17 mouse cellular contexts compared by ENCODE assay signal in the genomic region with DNA sequence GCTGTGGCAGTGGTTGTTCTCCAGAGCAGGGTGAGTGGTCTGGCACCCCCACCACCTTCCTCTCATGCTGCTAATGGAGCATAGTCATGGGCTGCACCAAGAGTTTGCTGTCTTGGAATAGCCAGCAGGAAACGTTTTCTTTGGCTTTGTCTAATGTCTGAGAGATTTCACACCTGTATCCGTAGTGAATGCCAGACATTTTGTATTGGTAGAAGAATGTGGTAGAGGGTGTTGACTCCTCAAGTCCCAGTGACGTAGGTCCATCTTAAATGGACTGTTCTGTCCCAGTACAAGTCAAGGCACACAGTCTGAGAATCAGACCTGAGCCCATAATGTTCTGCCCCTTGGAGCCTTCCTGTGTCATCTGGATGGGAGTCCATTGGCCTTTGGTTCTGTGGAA.
"Had no signal": no experiment of that assay in that cellular context is flagged by ENCODE, and none has a peak within 500 bp of the region (broad histone marks: within the 10 kb centered on the region; RNA-seq: fewer than 3 reads in every experiment).

No protein-coding gene starts in this region.

- H3K4me3 ChIP-seq: layer of hippocampus, adult 2 months; limb, embryonic 10.5 days; limb, embryonic 13.5 days; liver, embryonic 12.5 days; liver, embryonic 15.5 days; lung, embryonic 15.5 days had no signal

- H3K27me3 ChIP-seq: limb, embryonic 13.5 days; liver, embryonic 12.5 days; liver, embryonic 15.5 days; lung, embryonic 15.5 days had no signal

- H3K36me3 ChIP-seq: limb, embryonic 13.5 days; liver, embryonic 12.5 days; liver, embryonic 15.5 days; lung, embryonic 15.5 days had no signal

- H3K9me3 ChIP-seq: limb, embryonic 10.5 days; limb, embryonic 13.5 days; liver, embryonic 12.5 days; liver, embryonic 15.5 days; lung, embryonic 15.5 days had no signal

- ATAC-seq: liver, embryonic 12.5 days had no signal

- DNase-seq: kidney, postnatal 25 days; layer of hippocampus, adult 9-11 months; liver; lung, adult 18-20 months; lung, postnatal 14 days; midbrain, embryonic 14.5 days; thymus, adult 18-20 months; thymus, postnatal 36 days had no signal

- H3K4me2 ChIP-seq: limb, embryonic 13.5 days; liver, embryonic 12.5 days; liver, embryonic 15.5 days; lung, embryonic 15.5 days; midbrain, embryonic 11.5 days had no signal

- H3K9ac ChIP-seq: limb, embryonic 13.5 days; liver, embryonic 12.5 days; liver, embryonic 15.5 days; lung, embryonic 15.5 days had no signal

- H3K27ac ChIP-seq: kidney, postnatal 0 days; layer of hippocampus, adult 2 months; limb, embryonic 10.5 days; limb, embryonic 13.5 days; liver, embryonic 12.5 days; liver, embryonic 15.5 days; lung, embryonic 15.5 days; macrophage had no signal
